Mouse (Mus musculus) adrenal gland, postnatal 4 days (tissue): Measurements from ENCODE around the gene Rpl23a. TPM values are rescaled to one million over a fixed set of nuclear protein-coding genes. Genes with fewer than 3 reads are reported as not detected.
A peak's percentile ranks its signal among the peaks of the same experiment; 100 is the strongest.

ENCODE experiments used
- DNase-seq, 2 experiments: peaks; one replicate each; pipeline ENCODE4 v3.0.0; 2021 to 2022; ENCODE audit warnings: low spot score in 2 of 2, mixed read lengths in 2 of 2
- total RNA-seq, 2 experiments: library from RNA; stranded (reverse); gene quantifications; 2 replicates each; pipeline ENCODE4 v1.2.3; 2021

Gene Rpl23a
- total RNA-seq, 2 experiments from 2014 or later, result 2,039 to 2,132 TPM

- no peak for DNase-seq
Measured at GRCm38 (mm10) chr11:78168541-78169468, 14.6 kb downstream of the Rpl23a start.

- no peak for DNase-seq
Measured at GRCm38 (mm10) chr11:78167257-78167959, 16.0 kb downstream of the Rpl23a start.

- DNase-seq, result no peak
Measured at GRCm38 (mm10) chr11:78166640-78167039, 16.7 kb downstream of the Rpl23a start.

- DNase-seq, result no peak
Measured at GRCm38 (mm10) chr11:78166161-78166560, 17.2 kb downstream of the Rpl23a start.

GRCm38 (mm10) chr11:78165761-78166109, 17.6 kb downstream of the Rpl23a start:
- DNase-seq, result no peak

- DNase-seq, result peak; percentile 54 to 62
Measured at GRCm38 (mm10) chr11:78164924-78165760, 18.2 kb downstream of the Rpl23a start, which contains the start of gene Traf4. Traf4 (minus strand) TSS chr11:78165589.

- DNase-seq, result no peak
Measured at GRCm38 (mm10) chr11:78164604-78164923, 18.8 kb downstream of the Rpl23a start.

- no peak for DNase-seq
Measured at GRCm38 (mm10) chr11:78163681-78164603, 19.4 kb downstream of the Rpl23a start.

GRCm38 (mm10) chr11:78163045-78163444, 20.3 kb downstream of the Rpl23a start:
- DNase-seq, result no peak

- no peak for DNase-seq
Measured at GRCm38 (mm10) chr11:78162504-78162903, 20.9 kb downstream of the Rpl23a start.

- DNase-seq, result no peak
Measured at GRCm38 (mm10) chr11:78161968-78162367, 21.4 kb downstream of the Rpl23a start.

GRCm38 (mm10) chr11:78161169-78161568, 22.2 kb downstream of the Rpl23a start:
- DNase-seq, result no peak

GRCm38 (mm10) chr11:78160675-78161074, 22.7 kb downstream of the Rpl23a start:
- no peak for DNase-seq

- DNase-seq, result no peak
Measured at GRCm38 (mm10) chr11:78160171-78160570, 23.2 kb downstream of the Rpl23a start.

- no peak for DNase-seq
Measured at GRCm38 (mm10) chr11:78159557-78159956, 23.8 kb downstream of the Rpl23a start.

GRCm38 (mm10) chr11:78159096-78159495, 24.3 kb downstream of the Rpl23a start:
- DNase-seq, result no peak

- DNase-seq, result no peak
Measured at GRCm38 (mm10) chr11:78156156-78156699, 27.2 kb downstream of the Rpl23a start.

- no peak for DNase-seq
Measured at GRCm38 (mm10) chr11:78155674-78156073, 27.7 kb downstream of the Rpl23a start.

GRCm38 (mm10) chr11:78153778-78154177, 29.6 kb downstream of the Rpl23a start:
- DNase-seq, result no peak
